Mouse (Mus musculus) lung, adult 2 months (tissue): ENCODE measurements at regions not wholly inside any gene's neighbourhood (a gene's known extent, or its start where the extent isn't known, plus 50 kb on each side); places are given as distances from the start of the nearest gene placed in this dataset.

ENCODE experiments used
- CTCF ChIP-seq: fragments of 200-500 bp; IDR thresholded peaks from 2 replicates; pipeline ENCODE4 v1.5.1; 2011; ENCODE audit warnings: mild to moderate bottlenecking, low read length, control low read depth; ENCODE audit not compliant: insufficient read depth
- POLR2A ChIP-seq: fragments of 200-500 bp; IDR thresholded peaks from 2 replicates; pipeline ENCODE4 v1.6.1; 2011; ENCODE audit warnings: low read depth, mild to moderate bottlenecking, control low read depth, low read length, borderline replicate concordance; ENCODE audit errors: extremely low read depth

GRCm38 (mm10) chr2:79052226-79052625, 184.3 kb downstream of the Ube2e3 start:
- TF ChIP-seq CTCF = no peak
- TF ChIP-seq POLR2A = no peak
